Mouse (Mus musculus) hindbrain, embryonic 11.5 days (tissue): ENCODE results near the gene Nrtn. TPM values are rescaled to one million over a fixed set of nuclear protein-coding genes. Genes with fewer than 3 reads are reported as not detected.

Source experiments
- ATAC-seq: fragments of 200-750 bp; cut with Nextera tagmentation; 2 replicates; pipeline ENCODE4 v1.8.0; 2017; ENCODE audit warnings: mild to moderate bottlenecking, moderate TSS enrichment, moderate library complexity; ENCODE audit not compliant: low FRiP score
- DNase-seq: peaks from one replicate; pipeline ENCODE4 v3.0.0-alpha.2; 2015; ENCODE audit warnings: low spot score
- H3K27ac ChIP-seq: fragments of 300-500 bp; sonication (generic); 2 replicates; pipeline ENCODE4 v1.5.1; 2014; ENCODE audit warnings: mild to moderate bottlenecking, low read depth, low read length
- H3K27me3 ChIP-seq: fragments of 300-500 bp; sonication (generic); 2 replicates; pipeline ENCODE4 v1.6.1; 2014; ENCODE audit warnings: mild to moderate bottlenecking, low read length, moderate library complexity, mixed read lengths; ENCODE audit not compliant: control insufficient read depth, insufficient read depth
- H3K36me3 ChIP-seq: fragments of 300-500 bp; sonication (generic); 2 replicates; pipeline ENCODE4 v1.6.1; 2014; ENCODE audit warnings: mild to moderate bottlenecking, low read length, moderate library complexity, mixed read lengths; ENCODE audit not compliant: control insufficient read depth, insufficient read depth
- H3K4me1 ChIP-seq: fragments of 300-500 bp; sonication (generic); replicated peaks from 2 replicates; pipeline ENCODE4 v1.6.1; 2014; ENCODE audit warnings: low read length, mixed read lengths; ENCODE audit not compliant: control insufficient read depth, insufficient read depth
- H3K4me2 ChIP-seq: fragments of 300-500 bp; sonication (generic); replicated peaks from 2 replicates; pipeline ENCODE4 v1.6.1; 2014; ENCODE audit warnings: mild to moderate bottlenecking, low read depth, low read length
- H3K4me3 ChIP-seq: fragments of 300-500 bp; sonication (generic); 2 replicates; pipeline ENCODE4 v1.5.1; 2014; ENCODE audit warnings: low read depth, low read length
- H3K9ac ChIP-seq: fragments of 300-500 bp; sonication (generic); 2 replicates; pipeline ENCODE4 v1.6.1; 2014; ENCODE audit warnings: low read depth, low read length
- H3K9me3 ChIP-seq: fragments of 300-500 bp; sonication (generic); 2 replicates; pipeline ENCODE4 v1.6.1; 2016; ENCODE audit warnings: low read length; ENCODE audit not compliant: control insufficient read depth
- WGBS: fragments of 180-500 bp; shearing (Covaris S2); extraction: QIAGEN DNeasy Blood & Tissue Kit; methylation state at CpG from one replicate; pipeline ENCODE4 v1.1.7; 2014; 5-methylcytosine and 5-hydroxymethylcytosine counted together
- polyA plus RNA-seq: library from polyadenylated mRNA; unstranded; fragments of >200 nt; fragmentation: Nextera tagmentation; extraction: Ambion mirVana; gene quantifications from 2 replicates; pipeline ENCODE4 v1.2.1, GENCODE M21; 2014

Nrtn gene
- polyA plus RNA-seq, 1 experiment from 2014 or later = 4.6 TPM

GRCm38 (mm10) chr17:56736534-56736933 lies 20.8 kb downstream of the Nrtn start:
- WGBS = 49% methylated on average over 8 of the region's 8 CpGs
- no peak for ATAC-seq
- no peak overlapping the region for H3K4me3 ChIP-seq

GRCm38 (mm10) chr17:56729656-56730055 lies 27.7 kb downstream of the Nrtn start:
- no peaks in the 10 kb centered on the region for H3K9me3 ChIP-seq
- 67% methylated on average over 2 of the region's 2 CpGs for WGBS
- H3K36me3 ChIP-seq = no peaks in the 10 kb centered on the region
- H3K27me3 ChIP-seq = no peaks in the 10 kb centered on the region
- DNase-seq = no peak
- no peak for ATAC-seq
- no peak overlapping the region for H3K9ac ChIP-seq
- no peak overlapping the region for H3K4me3 ChIP-seq
- no peaks in the 10 kb centered on the region; the same call in none of the 2 replicates for H3K4me1 ChIP-seq
- no peak overlapping the region for H3K4me2 ChIP-seq
- no peak overlapping the region for H3K27ac ChIP-seq

More at GRCm38 (mm10) chr17:56736534-56736933, 20.8 kb downstream of the Nrtn start:
- H3K4me2 ChIP-seq = no peak overlapping the region
- no peaks in the 10 kb centered on the region for H3K4me1 ChIP-seq
- H3K36me3 ChIP-seq = no peaks in the 10 kb centered on the region
- H3K9me3 ChIP-seq = no peaks in the 10 kb centered on the region
- DNase-seq = no peak
- no peaks in the 10 kb centered on the region for H3K27me3 ChIP-seq
- no peak overlapping the region for H3K27ac ChIP-seq
- H3K9ac ChIP-seq = no peak overlapping the region

- Histone ChIP-seq H3K9me3 (no peaks in the 10 kb centered on the region), H3K4me1 (no peaks in the 10 kb centered on the region; the same call in none of the 2 replicates), H3K9ac (no peak overlapping the region), H3K27ac (no peak overlapping the region), H3K4me2 (no peak overlapping the region), H3K36me3 (no peaks in the 10 kb centered on the region), H3K4me3 (no peak overlapping the region), H3K27me3 (no peaks in the 10 kb centered on the region)
- ATAC-seq (no peak), DNase-seq (no peak)
- 56% methylated on average over 6 of the region's 6 CpGs for WGBS
These were observed 28.2 kb downstream of the Nrtn start for GRCm38 (mm10) chr17:56729151-56729550.

- Histone ChIP-seq H3K4me2 (no peak overlapping the region), H3K4me1 (no peaks in the 10 kb centered on the region; the same call in none of the 2 replicates), H3K27me3 (no peaks in the 10 kb centered on the region), H3K4me3 (no peak overlapping the region), H3K9ac (no peak overlapping the region), H3K9me3 (no peaks in the 10 kb centered on the region), H3K27ac (no peak overlapping the region), H3K36me3 (no peaks in the 10 kb centered on the region)
- 37% methylated on average over 12 of the region's 12 CpGs for WGBS
- DNase-seq (no peak), ATAC-seq (no peak)
These were observed 29.2 kb downstream of the Nrtn start for GRCm38 (mm10) chr17:56728117-56728516.

GRCm38 (mm10) chr17:56727659-56728058 lies 29.7 kb downstream of the Nrtn start:
- Histone ChIP-seq H3K36me3 (no peaks in the 10 kb centered on the region), H3K27ac (no peak overlapping the region), H3K4me2 (no peak overlapping the region), H3K9ac (no peak overlapping the region), H3K4me1 (no peaks in the 10 kb centered on the region; the same call in none of the 2 replicates), H3K9me3 (no peaks in the 10 kb centered on the region), H3K4me3 (no peak overlapping the region), H3K27me3 (no peaks in the 10 kb centered on the region)
- DNase-seq (peak; percentile 25), ATAC-seq (no peak)
- WGBS = 14% methylated on average over 12 of the region's 12 CpGs

GRCm38 (mm10) chr17:56727029-56727649 lies 30.2 kb downstream of the Nrtn start:
- ATAC-seq (no peak; the same call in 1 of the 2 replicates), DNase-seq (no peak)
- no peak overlapping the region for H3K4me3 ChIP-seq
- H3K9me3 ChIP-seq = no peaks in the 10 kb centered on the region
- H3K4me2 ChIP-seq = no peak overlapping the region
- no peaks in the 10 kb centered on the region; the same call in none of the 2 replicates for H3K4me1 ChIP-seq
- 13% methylated on average over 7 of the region's 7 CpGs for WGBS
- 0 out of 2 replicates have a peak, but pooled peaks cover 3% of the 10 kb centered on the region for H3K36me3 ChIP-seq
- no peaks in the 10 kb centered on the region for H3K27me3 ChIP-seq
- no peak overlapping the region for H3K9ac ChIP-seq
- H3K27ac ChIP-seq = no peak overlapping the region

GRCm38 (mm10) chr17:56723419-56724161 lies 33.7 kb downstream of the Nrtn start:
- 92% methylated on average over 11 of the region's 11 CpGs for WGBS
- H3K27me3 ChIP-seq = no peaks in the 10 kb centered on the region
- no peak overlapping the region for H3K4me3 ChIP-seq
- 0 out of 2 replicates have a peak, but pooled peaks cover 5% of the 10 kb centered on the region for H3K36me3 ChIP-seq
- no peak overlapping the region for H3K9ac ChIP-seq
- H3K27ac ChIP-seq = no peak overlapping the region
- no peak overlapping the region for H3K4me2 ChIP-seq
- H3K9me3 ChIP-seq = no peaks in the 10 kb centered on the region
- ATAC-seq (no peak), DNase-seq (no peak)
- peaks cover 5% of the 10 kb centered on the region for H3K4me1 ChIP-seq

GRCm38 (mm10) chr17:56722441-56722840 lies 34.9 kb downstream of the Nrtn start:
- H3K36me3 ChIP-seq = 0 out of 2 replicates have a peak, but pooled peaks cover 5% of the 10 kb centered on the region
- no peak overlapping the region for H3K27ac ChIP-seq
- no peak overlapping the region for H3K4me2 ChIP-seq
- no peaks in the 10 kb centered on the region for H3K27me3 ChIP-seq
- H3K9ac ChIP-seq = no peak overlapping the region
- ATAC-seq (no peak), DNase-seq (no peak)
- no peak overlapping the region for H3K4me3 ChIP-seq
- H3K9me3 ChIP-seq = no peaks in the 10 kb centered on the region
- 82% methylated on average over 5 of the region's 5 CpGs for WGBS
- H3K4me1 ChIP-seq = peaks cover 5% of the 10 kb centered on the region; the same call in 1 of the 2 replicates
